Mouse (Mus musculus) cortical plate, adult 2 months (tissue): ENCODE measurements around the gene Ccdc78.

Source experiments
- CTCF ChIP-seq: fragments of 200-500 bp; IDR thresholded peaks from 2 replicates; pipeline ENCODE4 v1.5.1; 2011; ENCODE audit warnings: mild to moderate bottlenecking, control low read depth, low read length; ENCODE audit not compliant: insufficient read depth; ENCODE audit errors: extremely low read depth
- POLR2A ChIP-seq: fragments of 200-500 bp; IDR thresholded peaks from 2 replicates; pipeline ENCODE4 v1.6.1; 2011; ENCODE audit warnings: mild to moderate bottlenecking, low read length, control low read depth; ENCODE audit not compliant: insufficient read depth; ENCODE audit errors: extremely low read depth

DNA sequence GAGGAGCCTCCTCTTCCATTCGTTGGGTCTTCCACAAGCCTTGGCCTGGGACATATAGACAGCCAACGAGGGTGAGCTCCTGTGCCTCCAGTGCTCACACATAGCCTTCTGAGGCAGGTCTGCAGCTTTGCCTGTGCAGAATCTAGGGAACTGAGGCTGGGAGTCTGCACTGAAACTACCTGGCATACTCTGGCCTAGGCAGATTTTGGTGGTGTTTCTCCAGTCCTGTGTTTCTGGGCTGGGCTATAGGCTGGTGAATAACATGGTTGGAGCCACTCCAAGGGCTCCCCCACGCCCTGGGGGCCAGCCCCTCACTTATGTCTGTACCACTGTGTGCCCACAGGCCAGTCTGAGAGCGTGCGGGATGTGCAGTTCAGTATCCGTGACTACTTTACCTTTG lies 38.9 kb downstream of the Ccdc78 start:
- TF ChIP-seq CTCF (no peak), POLR2A (no peak)
